Mouse (Mus musculus): ENCODE results near the gene Hsd11b1. TPM values are rescaled to one million over a fixed set of nuclear protein-coding genes. Genes with fewer than 3 reads are reported as not detected.
"Not testable (repeated sequence)": the region's sequence is repeated elsewhere in the genome, so short reads cannot be mapped to it uniquely, and the experiment has no call there.

The Hsd11b1 gene
- polyA plus RNA-seq, 1 experiment from 2014 or later: not detected

DNA sequence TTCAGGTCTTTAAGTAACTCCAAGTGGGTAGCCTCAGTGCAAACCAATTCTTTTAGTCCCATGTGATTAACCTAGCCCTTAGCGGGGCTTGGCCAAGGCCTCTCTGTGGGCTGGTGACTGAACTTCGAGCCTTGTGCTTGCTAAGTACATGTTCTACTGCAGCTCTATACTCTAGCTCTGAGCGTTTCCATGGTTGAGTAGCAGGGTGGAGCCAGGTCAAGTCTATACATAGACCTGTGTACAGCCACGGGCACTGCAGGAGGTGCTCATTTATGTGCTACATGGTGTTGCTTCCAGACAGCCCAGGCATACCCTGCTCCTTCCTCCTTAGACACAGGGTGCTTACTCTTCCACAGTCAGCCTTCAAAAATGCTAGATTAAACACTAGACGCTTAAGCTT lies 32.0 kb upstream of the Hsd11b1 start:
- ATAC-seq (ENCODE audit: low read depth): no peak

GRCm38 (mm10) chr1:193293926-193294325 lies 30.1 kb upstream of the Hsd11b1 start:
- WGBS: 68% methylated on average over 3 of the region's 3 CpGs
- Histone ChIP-seq H3K36me3 (no peaks in the 10 kb centered on the region), H3K9ac (no peak overlapping the region), H3K27ac (replicated peaks) (no peak overlapping the region), H3K4me3 (no peak overlapping the region), H3K4me1 (replicated peaks) (no peaks in the 10 kb centered on the region), H3K9me3 (no peaks in the 10 kb centered on the region), H3K27me3 (no peaks in the 10 kb centered on the region), H3K4me2 (no peak overlapping the region)
- no peak for ATAC-seq (ENCODE audit: low read depth)

More for the DNA sequence above, 32.0 kb upstream of the Hsd11b1 start:
- Histone ChIP-seq H3K27ac (replicated peaks) (no peak overlapping the region), H3K36me3 (no peaks in the 10 kb centered on the region), H3K9me3 (no peaks in the 10 kb centered on the region), H3K4me1 (replicated peaks) (no peaks in the 10 kb centered on the region), H3K4me2 (no peak overlapping the region), H3K4me3 (no peak overlapping the region), H3K9ac (no peak overlapping the region), H3K27me3 (no peaks in the 10 kb centered on the region)
- 84% methylated on average over 5 of the region's 5 CpGs for WGBS

DNA sequence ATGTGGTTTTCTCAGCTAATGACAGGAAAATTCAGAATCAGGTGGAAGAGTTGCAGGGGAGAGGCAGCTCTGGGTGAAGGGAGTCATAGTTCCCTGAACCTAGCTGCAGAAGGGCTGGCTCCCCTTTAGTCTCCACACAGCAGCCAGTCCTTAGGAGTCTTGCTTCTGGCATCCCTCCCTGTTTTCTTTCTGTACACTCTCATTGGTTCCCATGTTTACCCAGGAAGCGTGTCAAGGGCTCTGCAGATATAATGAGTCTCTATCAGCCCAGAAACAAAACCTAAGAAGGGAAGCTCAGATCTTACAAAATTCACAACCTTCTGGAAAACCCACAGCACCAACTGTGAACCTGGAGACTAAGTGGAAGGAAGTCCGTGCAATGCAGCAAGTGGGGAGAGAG lies 29.2 kb upstream of the Hsd11b1 start:
- no peak overlapping the region for H3K4me3 ChIP-seq
- 83% methylated on average over 2 of the region's 2 CpGs for WGBS
- H3K36me3 ChIP-seq: no peaks in the 10 kb centered on the region
- no peak for ATAC-seq (ENCODE audit: low read depth)
- no peak overlapping the region for H3K27ac ChIP-seq (replicated peaks)
- no peak overlapping the region for H3K9ac ChIP-seq
- H3K27me3 ChIP-seq: no peaks in the 10 kb centered on the region
- no peak overlapping the region for H3K4me2 ChIP-seq
- no peaks in the 10 kb centered on the region for H3K9me3 ChIP-seq
- H3K4me1 ChIP-seq (replicated peaks): no peaks in the 10 kb centered on the region

GRCm38 (mm10) chr1:193290686-193291085 lies 26.8 kb upstream of the Hsd11b1 start:
- Histone ChIP-seq H3K27ac (replicated peaks) (no peak overlapping the region), H3K4me2 (no peak overlapping the region), H3K9me3 (no peaks in the 10 kb centered on the region), H3K36me3 (no peaks in the 10 kb centered on the region), H3K4me1 (replicated peaks) (no peaks in the 10 kb centered on the region), H3K27me3 (no peaks in the 10 kb centered on the region), H3K4me3 (no peak overlapping the region), H3K9ac (no peak overlapping the region)
- no peak for ATAC-seq (ENCODE audit: low read depth)

- H3K27ac ChIP-seq (replicated peaks): no peak overlapping the region
- H3K4me3 ChIP-seq: no peak overlapping the region
- H3K4me2 ChIP-seq: no peak overlapping the region
- no peak for ATAC-seq (ENCODE audit: low read depth)
- H3K9me3 ChIP-seq: no peaks in the 10 kb centered on the region
- H3K27me3 ChIP-seq: no peaks in the 10 kb centered on the region
- H3K4me1 ChIP-seq (replicated peaks): no peaks in the 10 kb centered on the region
- no peak overlapping the region for H3K9ac ChIP-seq
- WGBS: 92% methylated on average over 5 of the region's 5 CpGs
- H3K36me3 ChIP-seq: no peaks in the 10 kb centered on the region
These were observed 26.0 kb upstream of the Hsd11b1 start for GRCm38 (mm10) chr1:193289914-193290313.

- H3K4me3 ChIP-seq: no peak overlapping the region
- no peak overlapping the region for H3K9ac ChIP-seq
- no peak overlapping the region for H3K27ac ChIP-seq (replicated peaks)
- H3K4me2 ChIP-seq: no peak overlapping the region
- no peak for ATAC-seq (ENCODE audit: low read depth)
- H3K9me3 ChIP-seq: no peaks in the 10 kb centered on the region
- no peaks in the 10 kb centered on the region for H3K36me3 ChIP-seq
- H3K4me1 ChIP-seq (replicated peaks): no peaks in the 10 kb centered on the region; the same call in 1 of the 2 replicates
- WGBS: 93% methylated on average over 3 of the region's 3 CpGs
- H3K27me3 ChIP-seq: no peaks in the 10 kb centered on the region
These were observed 25.2 kb upstream of the Hsd11b1 start for GRCm38 (mm10) chr1:193289076-193289475.

DNA sequence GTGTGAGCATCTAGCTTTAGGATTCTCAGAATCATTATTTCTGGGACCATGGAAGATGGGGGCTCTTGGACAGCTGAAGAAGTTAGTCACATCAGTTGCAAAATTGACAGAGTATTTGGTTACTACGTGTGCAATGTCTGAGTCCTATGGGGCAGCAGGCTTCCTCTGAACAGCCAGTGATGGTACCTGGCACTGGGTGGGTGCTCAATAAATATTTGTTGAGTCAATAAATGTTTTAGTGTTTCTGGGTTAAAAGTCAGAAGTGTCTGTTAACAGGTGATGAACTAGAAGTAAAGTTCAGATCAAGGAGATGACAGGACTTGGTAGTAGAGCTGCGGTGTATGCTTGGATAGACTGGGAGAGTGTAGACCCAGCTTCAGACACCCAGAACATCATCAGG lies 23.7 kb upstream of the Hsd11b1 start:
- no peak for ATAC-seq (ENCODE audit: low read depth)
- Histone ChIP-seq H3K4me3 (no peak overlapping the region), H3K27ac (replicated peaks) (no peak overlapping the region), H3K4me2 (no peak overlapping the region), H3K9ac (no peak overlapping the region), H3K9me3 (no peaks in the 10 kb centered on the region), H3K36me3 (no peaks in the 10 kb centered on the region), H3K4me1 (replicated peaks) (no peaks in the 10 kb centered on the region; the same call in 1 of the 2 replicates), H3K27me3 (no peaks in the 10 kb centered on the region)
- 89% methylated on average over 2 of the region's 2 CpGs for WGBS

GRCm38 (mm10) chr1:193285766-193286325 lies 22.0 kb upstream of the Hsd11b1 start:
- H3K4me2 ChIP-seq; H3K4me1 ChIP-seq (replicated peaks); H3K4me3 ChIP-seq; H3K9me3 ChIP-seq; H3K9ac ChIP-seq; H3K27me3 ChIP-seq; H3K36me3 ChIP-seq; ATAC-seq (ENCODE audit: low read depth); H3K27ac ChIP-seq (replicated peaks): not testable (repeated sequence)
- 90% methylated on average over 3 of the region's 3 CpGs for WGBS

DNA sequence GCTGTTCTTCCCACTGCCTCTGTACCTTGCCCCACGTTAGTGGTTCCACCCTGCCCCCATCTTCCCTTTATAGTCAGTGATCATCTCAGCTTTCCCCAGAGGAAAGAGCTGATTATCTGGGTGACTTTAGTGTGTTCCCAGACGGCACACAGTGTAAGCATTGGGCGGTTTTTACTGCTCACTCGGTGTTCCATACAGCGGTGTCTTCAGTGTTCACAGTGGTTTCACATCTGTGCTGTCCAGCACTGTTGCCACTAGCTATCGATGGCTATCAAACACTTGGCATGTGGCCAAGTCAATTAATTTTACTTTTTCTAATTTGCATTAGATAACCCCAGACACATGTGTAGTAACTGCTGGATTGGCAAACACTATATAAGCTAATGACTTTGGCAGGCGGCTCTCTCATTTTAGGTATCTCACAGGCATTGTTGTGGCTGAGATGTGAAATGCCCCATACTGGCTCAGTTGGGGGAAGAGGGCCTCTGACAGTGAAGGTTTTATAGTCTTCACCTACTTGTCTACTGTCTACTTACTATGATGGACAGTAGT lies 20.4 kb upstream of the Hsd11b1 start:
- Histone ChIP-seq H3K27me3 (no peaks in the 10 kb centered on the region), H3K4me1 (replicated peaks) (no peaks in the 10 kb centered on the region; the same call in 1 of the 2 replicates), H3K27ac (replicated peaks) (peak overlapping the region; percentile 49), H3K36me3 (no peaks in the 10 kb centered on the region), H3K4me2 (no peak overlapping the region), H3K9ac (no peak overlapping the region), H3K4me3 (no peak overlapping the region), H3K9me3 (no peaks in the 10 kb centered on the region)
- ATAC-seq (ENCODE audit: low read depth): peak; percentile 88
- 51% methylated on average over 7 of the region's 7 CpGs for WGBS

DNA sequence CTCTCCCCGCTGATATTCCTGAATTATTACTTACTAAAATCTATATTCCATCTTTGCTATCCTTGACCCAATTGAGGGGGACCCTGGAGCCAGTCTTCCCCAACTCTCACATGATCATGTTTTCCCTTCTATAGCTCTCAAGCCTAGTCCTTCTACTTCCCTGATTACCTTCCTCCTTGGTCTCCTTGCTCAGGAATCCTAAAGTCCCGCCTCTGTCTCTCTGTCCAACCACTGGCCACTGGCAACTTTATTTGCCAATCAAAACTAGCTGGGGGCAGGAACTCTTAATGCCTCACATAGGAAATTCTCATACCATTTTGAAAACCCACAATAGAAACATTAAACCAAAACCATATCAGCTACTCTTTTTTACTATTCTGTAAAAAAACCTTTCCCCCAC lies 17.5 kb upstream of the Hsd11b1 start:
- ATAC-seq (ENCODE audit: low read depth): no peak
- Histone ChIP-seq H3K27ac (replicated peaks) (no peak overlapping the region), H3K9me3 (no peaks in the 10 kb centered on the region), H3K36me3 (no peaks in the 10 kb centered on the region), H3K4me2 (no peak overlapping the region), H3K4me3 (no peak overlapping the region), H3K9ac (no peak overlapping the region), H3K4me1 (replicated peaks) (no peaks in the 10 kb centered on the region; the same call in 1 of the 2 replicates), H3K27me3 (no peaks in the 10 kb centered on the region)
- 87% methylated on average over 2 of the region's 2 CpGs for WGBS

DNA sequence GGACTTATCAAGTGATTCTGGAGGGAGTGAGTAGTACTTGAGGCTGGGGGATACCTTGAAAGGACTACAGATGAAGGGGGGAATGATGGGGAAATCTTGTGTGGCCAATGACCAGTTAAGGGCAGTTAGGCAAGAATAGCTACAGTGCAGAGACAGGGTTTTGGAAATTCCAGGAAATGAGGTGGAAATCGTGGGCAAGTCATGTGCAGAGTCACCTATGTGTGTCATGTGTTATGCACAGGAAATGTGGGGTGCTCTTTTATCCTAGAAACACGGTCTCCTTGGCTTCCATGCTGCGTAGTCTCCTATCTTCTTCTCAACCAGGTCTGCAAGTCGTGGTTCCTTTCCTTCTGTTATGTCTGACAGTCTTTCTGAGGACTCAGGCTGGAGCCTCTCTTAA lies 15.6 kb upstream of the Hsd11b1 start:
- no peak overlapping the region for H3K9ac ChIP-seq
- H3K36me3 ChIP-seq: no peaks in the 10 kb centered on the region
- no peaks in the 10 kb centered on the region for H3K9me3 ChIP-seq
- no peak overlapping the region for H3K27ac ChIP-seq (replicated peaks)
- no peak for ATAC-seq (ENCODE audit: low read depth)
- WGBS: 85% methylated on average over 4 of the region's 4 CpGs
- no peaks in the 10 kb centered on the region; the same call in 1 of the 2 replicates for H3K4me1 ChIP-seq (replicated peaks)
- no peak overlapping the region for H3K4me2 ChIP-seq
- H3K27me3 ChIP-seq: no peaks in the 10 kb centered on the region
- no peak overlapping the region for H3K4me3 ChIP-seq

DNA sequence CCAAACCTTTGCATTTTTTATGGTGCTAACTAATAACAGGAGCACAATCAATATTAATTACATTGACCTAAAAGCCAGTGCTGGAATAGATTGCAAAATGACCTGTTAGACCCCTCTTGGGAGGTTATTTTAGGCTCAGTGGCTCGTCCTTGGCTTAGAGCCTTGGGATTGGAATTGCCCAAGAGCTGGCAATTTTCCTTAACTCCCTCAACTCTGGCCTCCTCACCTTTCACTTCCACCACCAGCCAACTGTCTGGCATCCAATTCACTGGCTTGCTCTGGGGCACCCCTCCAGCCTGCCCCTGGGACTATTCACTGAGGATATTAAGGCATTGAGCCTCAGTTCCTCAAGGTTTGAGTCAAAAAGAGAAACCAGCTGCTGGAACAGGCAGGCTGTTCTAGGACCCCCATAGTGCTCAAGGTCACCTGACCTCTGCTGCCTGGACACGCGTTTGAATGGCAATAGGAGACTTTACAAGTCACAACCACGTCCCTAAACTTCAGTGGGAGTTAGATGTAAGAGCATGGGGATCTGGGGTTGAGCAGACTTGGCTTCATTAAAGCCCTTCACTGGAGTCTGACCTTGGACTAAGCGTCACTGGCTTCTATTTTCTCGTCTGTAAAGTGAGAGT lies 14.7 kb upstream of the Hsd11b1 start:
- Histone ChIP-seq H3K4me3 (no peak overlapping the region), H3K27me3 (no peaks in the 10 kb centered on the region), H3K27ac (replicated peaks) (no peak overlapping the region), H3K9ac (no peak overlapping the region), H3K36me3 (no peaks in the 10 kb centered on the region), H3K4me1 (replicated peaks) (peaks cover under 1% of the 10 kb centered on the region), H3K9me3 (no peaks in the 10 kb centered on the region), H3K4me2 (no peak overlapping the region)
- ATAC-seq (ENCODE audit: low read depth): no peak
- 40% methylated on average over 6 of the region's 6 CpGs for WGBS
